Mouse (Mus musculus) liver, embryonic 11.5 days (tissue): Measurements from ENCODE around the gene Ecm1. TPM values are rescaled to one million over a fixed set of nuclear protein-coding genes. Genes with fewer than 3 reads are reported as not detected.

Experiments used
- ATAC-seq: fragments of 200-750 bp; cut with Nextera tagmentation; replicated peaks from 2 replicates; pipeline ENCODE4 v1.8.0; 2017; ENCODE audit warnings: moderate number of reproducible peaks, mild to moderate bottlenecking, moderate TSS enrichment, moderate library complexity; ENCODE audit not compliant: low FRiP score
- DNase-seq: peaks from one replicate; pipeline ENCODE4 v3.0.0-alpha.2; 2017; ENCODE audit warnings: low spot score
- H3K27ac ChIP-seq: fragments of 300-500 bp; sonication (generic); 2 replicates; pipeline ENCODE4 v1.5.1; 2014; ENCODE audit warnings: mild to moderate bottlenecking, low read depth, low read length, control low read depth
- H3K27me3 ChIP-seq: fragments of 300-500 bp; sonication (generic); replicated peaks from 2 replicates; pipeline ENCODE4 v1.6.1; 2014; ENCODE audit warnings: low read length, mixed read lengths; ENCODE audit not compliant: control insufficient read depth, insufficient read depth
- H3K36me3 ChIP-seq: fragments of 300-500 bp; sonication (generic); 2 replicates; pipeline ENCODE4 v1.6.1; 2014; ENCODE audit warnings: mild to moderate bottlenecking, low read length, moderate library complexity, mixed read lengths; ENCODE audit not compliant: control insufficient read depth, insufficient read depth
- H3K4me1 ChIP-seq: fragments of 300-500 bp; sonication (generic); replicated peaks from 2 replicates; pipeline ENCODE4 v1.6.1; 2014; ENCODE audit warnings: low read length, mixed read lengths; ENCODE audit not compliant: control insufficient read depth, insufficient read depth
- H3K4me2 ChIP-seq: fragments of 300-500 bp; sonication (generic); 2 replicates; pipeline ENCODE4 v1.6.1; 2014; ENCODE audit warnings: mild to moderate bottlenecking, control low read depth, moderate library complexity
- H3K4me3 ChIP-seq: fragments of 300-500 bp; sonication (generic); 2 replicates; pipeline ENCODE4 v1.5.1; 2014; ENCODE audit warnings: low read depth, low read length, control low read depth
- H3K9ac ChIP-seq: fragments of 300-500 bp; sonication (generic); 2 replicates; pipeline ENCODE4 v1.6.1; 2014; ENCODE audit warnings: low read depth, low read length, control low read depth
- H3K9me3 ChIP-seq: fragments of 300-500 bp; sonication (generic); 2 replicates; pipeline ENCODE4 v1.6.1; 2016; ENCODE audit warnings: low read length, inconsistent platforms, mixed read lengths; ENCODE audit not compliant: control insufficient read depth
- WGBS: fragments of 180-500 bp; shearing (Covaris S2); extraction: QIAGEN DNeasy Blood & Tissue Kit; methylation state at CpG from one replicate; pipeline ENCODE4 v1.1.7; 2014; 5-methylcytosine and 5-hydroxymethylcytosine counted together
- polyA plus RNA-seq: library from polyadenylated mRNA; unstranded; fragments of >200 nt; fragmentation: Nextera tagmentation; extraction: Ambion mirVana; gene quantifications from 2 replicates; pipeline ENCODE4 v1.2.1, GENCODE M21; 2014

Ecm1 gene
- polyA plus RNA-seq, 1 experiment from 2014 or later, result 31.7 TPM

GRCm38 (mm10) chr3:95718153-95718552 lies 21.2 kb downstream of the Ecm1 start:
- Histone ChIP-seq H3K27ac (no peak overlapping the region), H3K4me1 (peaks cover 4% of the 10 kb centered on the region; the same call in 1 of the 2 replicates), H3K27me3 (no peaks in the 10 kb centered on the region), H3K4me3 (no peak overlapping the region), H3K36me3 (no peaks in the 10 kb centered on the region), H3K4me2 (no peak overlapping the region), H3K9ac (no peak overlapping the region), H3K9me3 (no peaks in the 10 kb centered on the region)
- DNase-seq (no peak), ATAC-seq (no peak)
- 71% methylated on average over 2 of the region's 2 CpGs for WGBS

GRCm38 (mm10) chr3:95716075-95716474 lies 23.3 kb downstream of the Ecm1 start:
- Histone ChIP-seq H3K36me3 (no peaks in the 10 kb centered on the region), H3K9ac (no peak overlapping the region), H3K4me3 (no peak overlapping the region), H3K27me3 (no peaks in the 10 kb centered on the region), H3K27ac (no peak overlapping the region), H3K4me1 (no peaks in the 10 kb centered on the region), H3K4me2 (no peak overlapping the region), H3K9me3 (no peaks in the 10 kb centered on the region)
- DNase-seq, result no peak
- ATAC-seq, result no peak
- 73% methylated on average over 1 of the region's 1 CpGs for WGBS

- no peak overlapping the region for H3K4me3 ChIP-seq
Observed at GRCm38 (mm10) chr3:95709967-95710366, 29.4 kb downstream of the Ecm1 start.

GRCm38 (mm10) chr3:95709044-95709443 lies 30.3 kb downstream of the Ecm1 start:
- no peak overlapping the region for H3K4me2 ChIP-seq
- H3K27ac ChIP-seq, result no peak overlapping the region
- H3K36me3 ChIP-seq, result no peaks in the 10 kb centered on the region
- H3K4me3 ChIP-seq, result no peak overlapping the region
- DNase-seq, result no peak
- no peaks in the 10 kb centered on the region for H3K4me1 ChIP-seq
- ATAC-seq, result no peak
- 90% methylated on average over 4 of the region's 4 CpGs for WGBS
- no peak overlapping the region for H3K9ac ChIP-seq
- no peaks in the 10 kb centered on the region for H3K9me3 ChIP-seq
- no peaks in the 10 kb centered on the region for H3K27me3 ChIP-seq

More at GRCm38 (mm10) chr3:95709967-95710366, 29.4 kb downstream of the Ecm1 start:
- no peak overlapping the region for H3K9ac ChIP-seq
- no peaks in the 10 kb centered on the region for H3K9me3 ChIP-seq
- no peak overlapping the region for H3K27ac ChIP-seq
- DNase-seq (no peak), ATAC-seq (no peak)
- H3K27me3 ChIP-seq, result no peaks in the 10 kb centered on the region
- no peaks in the 10 kb centered on the region for H3K4me1 ChIP-seq
- H3K4me2 ChIP-seq, result no peak overlapping the region
- no peaks in the 10 kb centered on the region for H3K36me3 ChIP-seq

- H3K4me2 ChIP-seq, result no peak overlapping the region
- DNase-seq (no peak), ATAC-seq (no peak)
- H3K27ac ChIP-seq, result no peak overlapping the region
- no peaks in the 10 kb centered on the region for H3K9me3 ChIP-seq
- H3K4me1 ChIP-seq, result no peaks in the 10 kb centered on the region
- H3K36me3 ChIP-seq, result no peaks in the 10 kb centered on the region
- no peaks in the 10 kb centered on the region for H3K27me3 ChIP-seq
- H3K9ac ChIP-seq, result no peak overlapping the region
- H3K4me3 ChIP-seq, result no peak overlapping the region
- 63% methylated on average over 7 of the region's 7 CpGs for WGBS
Observed at GRCm38 (mm10) chr3:95707497-95707896, 31.9 kb downstream of the Ecm1 start.

- Histone ChIP-seq H3K4me1 (peaks cover 10% of the 10 kb centered on the region), H3K27me3 (no peaks in the 10 kb centered on the region), H3K36me3 (no peaks in the 10 kb centered on the region), H3K9ac (no peak overlapping the region), H3K27ac (no peak overlapping the region), H3K4me2 (no peak overlapping the region), H3K9me3 (no peaks in the 10 kb centered on the region), H3K4me3 (no peak overlapping the region)
- ATAC-seq, result no peak
- no peak for DNase-seq
- 69% methylated on average over 4 of the region's 4 CpGs for WGBS
Observed at GRCm38 (mm10) chr3:95706273-95706672, 33.1 kb downstream of the Ecm1 start.

GRCm38 (mm10) chr3:95704612-95705011 lies 34.8 kb downstream of the Ecm1 start:
- WGBS, result 80% methylated on average over 4 of the region's 4 CpGs
- Histone ChIP-seq H3K4me1 (peaks cover 14% of the 10 kb centered on the region), H3K4me2 (no peak overlapping the region), H3K36me3 (no peaks in the 10 kb centered on the region), H3K9ac (no peak overlapping the region), H3K27me3 (no peaks in the 10 kb centered on the region), H3K4me3 (no peak overlapping the region), H3K27ac (no peak overlapping the region), H3K9me3 (no peaks in the 10 kb centered on the region)
- DNase-seq (no peak), ATAC-seq (no peak)

- no peak for ATAC-seq
- H3K9ac ChIP-seq, result no peak overlapping the region
- 90% methylated on average over 3 of the region's 3 CpGs for WGBS
- no peaks in the 10 kb centered on the region for H3K27me3 ChIP-seq
- no peaks in the 10 kb centered on the region for H3K36me3 ChIP-seq
- no peaks in the 10 kb centered on the region for H3K9me3 ChIP-seq
- no peak overlapping the region for H3K27ac ChIP-seq
- DNase-seq, result no peak
- H3K4me3 ChIP-seq, result no peak overlapping the region
- H3K4me2 ChIP-seq, result no peak overlapping the region
- peaks cover 14% of the 10 kb centered on the region for H3K4me1 ChIP-seq
Observed at GRCm38 (mm10) chr3:95703276-95703675, 36.1 kb downstream of the Ecm1 start.

GRCm38 (mm10) chr3:95701877-95702540 lies 37.4 kb downstream of the Ecm1 start:
- Histone ChIP-seq H3K27me3 (no peaks in the 10 kb centered on the region), H3K9ac (peak overlapping the region; percentile 56), H3K36me3 (no peaks in the 10 kb centered on the region), H3K27ac (peak overlapping the region; percentile 45), H3K4me1 (peaks cover 14% of the 10 kb centered on the region), H3K9me3 (no peaks in the 10 kb centered on the region), H3K4me2 (peak overlapping the region; percentile 66), H3K4me3 (peak overlapping the region; percentile 34)
- peak; percentile 69 for DNase-seq
- WGBS, result 16% methylated on average over 24 of the region's 24 CpGs
- peak; percentile 67 for ATAC-seq
